Mouse (Mus musculus) heart, adult 11 months (tissue): ENCODE results near the gene Nell2.

Source experiments
- DNase-seq: peaks from one replicate; pipeline ENCODE4 v3.0.0; 2022

Nell2 gene

DNA sequence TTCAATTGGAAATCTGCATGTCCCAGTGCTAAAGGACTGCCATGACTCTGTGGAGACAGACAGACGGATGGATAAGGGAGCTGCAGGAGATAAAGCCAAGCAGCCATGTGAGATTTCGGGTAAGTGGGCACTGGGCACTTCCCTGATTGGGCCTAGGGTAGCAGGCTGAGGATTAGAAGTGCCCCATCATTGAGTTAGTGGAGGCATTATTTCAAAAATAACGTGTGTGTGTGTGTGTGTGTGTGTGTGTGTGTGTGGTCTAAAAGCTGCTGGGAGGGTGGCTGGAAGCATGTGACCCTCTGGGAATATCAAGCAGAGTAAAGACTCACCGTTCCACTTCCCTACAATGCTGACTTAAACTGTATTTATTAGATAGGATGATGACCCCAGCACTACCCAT is 195.1 kb downstream of the Nell2 start:
- DNase-seq = peak; percentile 72

DNA sequence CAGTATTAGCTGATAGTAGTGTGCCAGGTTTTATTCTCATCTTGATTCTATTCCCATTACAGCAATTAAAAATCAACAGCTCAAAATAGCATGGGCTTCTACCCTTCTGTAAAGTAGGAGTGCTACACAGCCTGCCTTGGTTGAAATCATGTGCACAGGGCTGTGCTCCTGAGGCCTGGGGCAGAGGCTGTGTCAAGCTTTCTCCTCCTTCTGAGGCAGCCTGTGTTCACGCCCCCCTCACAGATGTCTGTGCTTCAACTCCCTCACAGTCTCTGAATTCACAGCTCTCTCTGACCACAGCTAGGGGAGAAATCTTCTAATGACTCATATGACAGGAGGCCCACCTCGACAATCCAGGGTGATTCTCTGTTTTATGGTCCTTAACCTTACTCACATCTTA is 197.4 kb downstream of the Nell2 start:
- no peak for DNase-seq

GRCm38 (mm10) chr15:95322744-95323143 is 205.6 kb downstream of the Nell2 start:
- DNase-seq = no peak

DNA sequence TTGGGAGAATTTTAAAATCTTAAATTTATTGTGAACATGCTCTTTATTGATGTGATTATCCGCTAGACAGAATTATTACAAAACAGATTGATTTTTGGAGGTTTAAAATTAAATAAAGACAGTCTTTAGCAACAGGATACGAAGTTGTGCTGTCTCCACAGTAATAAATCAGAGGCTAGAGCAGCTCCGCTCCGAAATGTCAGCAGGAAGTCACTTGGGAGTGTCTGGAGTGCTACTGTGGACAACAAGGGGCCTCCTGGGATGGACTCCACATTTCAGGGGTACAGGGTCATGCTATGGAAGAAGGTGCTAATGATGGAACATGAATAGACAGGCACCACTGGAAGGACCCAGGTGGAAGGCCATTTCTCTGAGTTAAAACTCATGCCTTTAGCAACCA is 211.7 kb downstream of the Nell2 start:
- DNase-seq = peak; percentile 68

GRCm38 (mm10) chr15:95314808-95315145 is 213.6 kb downstream of the Nell2 start:
- peak; percentile 55 for DNase-seq

DNA sequence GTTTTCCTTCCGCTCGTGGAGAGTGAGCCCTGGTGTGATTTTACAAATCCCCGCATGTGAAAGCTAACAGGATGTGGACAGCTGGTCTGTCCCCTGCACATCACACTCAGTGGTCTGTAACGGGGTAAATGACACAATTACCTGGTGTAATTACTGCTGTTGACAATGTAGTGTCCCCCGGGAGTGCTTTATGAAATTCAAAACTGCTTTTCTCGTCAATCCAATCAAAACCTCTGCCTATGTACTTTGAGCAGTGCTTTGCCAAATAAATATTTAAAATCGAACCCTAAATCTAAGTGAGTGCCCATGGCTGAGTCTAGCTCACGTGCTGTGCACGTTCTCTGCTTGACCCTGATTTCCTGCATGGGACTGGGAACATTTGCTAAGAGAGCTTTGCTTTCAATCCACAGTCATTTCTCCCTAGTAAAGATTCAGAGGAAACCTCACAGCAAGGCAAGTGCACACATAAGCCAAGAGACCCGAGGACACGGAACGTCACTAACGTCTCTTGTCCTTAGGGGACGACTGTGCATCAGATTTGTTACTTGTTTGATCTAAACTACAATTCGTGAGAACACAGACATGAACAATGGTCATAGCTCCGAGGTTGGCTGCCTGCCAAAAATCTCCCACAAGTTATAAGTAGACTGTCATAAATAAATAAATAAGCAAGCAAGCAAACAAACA is 214.1 kb downstream of the Nell2 start:
- DNase-seq = peak; percentile 78

DNA sequence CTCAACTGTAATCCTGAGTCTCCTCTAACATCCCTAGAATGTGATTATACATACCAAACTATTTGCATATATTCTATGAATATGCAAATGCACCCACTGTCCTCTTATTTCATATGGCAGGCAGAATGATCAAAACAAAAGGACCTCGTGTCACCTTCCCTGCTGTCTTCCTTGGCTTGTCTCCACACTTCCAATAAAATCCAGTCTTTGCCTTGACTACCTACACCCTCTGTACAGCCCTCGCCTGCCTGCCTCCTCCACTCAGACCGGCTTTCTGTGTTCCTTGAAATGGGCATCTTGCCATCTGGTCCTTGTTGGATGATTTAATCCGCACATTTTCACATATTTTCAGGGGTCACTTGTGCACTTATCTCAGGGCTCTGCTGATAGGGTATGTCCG is 215.1 kb downstream of the Nell2 start:
- peak; percentile 56 for DNase-seq

DNA sequence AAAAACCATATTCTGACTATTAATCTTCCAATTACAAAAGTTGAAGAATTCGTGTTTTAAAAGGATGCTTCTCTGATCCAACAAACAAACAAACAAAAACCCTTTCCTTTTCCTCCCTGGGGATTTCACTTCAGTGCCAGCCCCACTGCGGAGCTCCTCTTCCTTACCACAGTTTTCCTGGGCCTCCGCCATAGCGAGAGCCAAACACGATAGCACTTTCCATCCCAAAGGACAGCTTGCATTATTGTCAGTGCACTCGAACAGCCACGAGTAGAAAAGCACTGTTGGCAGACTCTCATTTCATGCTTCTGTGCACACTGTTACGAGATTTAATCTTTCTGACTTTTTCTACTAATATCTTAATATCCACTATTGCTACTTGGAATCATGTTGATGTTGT is 224.3 kb downstream of the Nell2 start:
- DNase-seq = peak; percentile 71

- DNase-seq = peak; percentile 95
These were observed 231.8 kb downstream of the Nell2 start for GRCm38 (mm10) chr15:95296561-95296960.

DNA sequence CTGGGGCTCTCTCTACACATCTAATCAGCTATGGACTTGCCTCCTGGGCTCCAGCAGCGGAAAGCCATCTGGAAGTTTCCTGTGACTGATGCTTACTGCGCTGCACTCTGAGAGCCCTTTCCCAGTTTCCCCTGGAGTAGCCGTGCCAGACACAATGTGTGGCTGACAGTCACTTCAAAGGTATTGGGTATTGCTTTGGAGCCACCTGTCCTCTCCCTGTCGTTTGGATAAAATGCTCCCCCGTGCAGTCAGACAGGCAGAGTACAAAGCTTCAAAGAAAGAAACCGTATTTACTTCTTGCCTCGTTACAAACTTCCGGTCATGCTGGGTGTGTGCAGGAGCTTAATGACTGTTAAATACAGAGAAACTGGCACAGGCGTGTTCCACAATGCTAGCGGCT is 239.3 kb downstream of the Nell2 start:
- DNase-seq = no peak

- DNase-seq = no peak
These were observed 243.2 kb downstream of the Nell2 start for GRCm38 (mm10) chr15:95285199-95285598.

- peak; percentile 2 for DNase-seq
These were observed 247.4 kb downstream of the Nell2 start for GRCm38 (mm10) chr15:95280986-95281385.

GRCm38 (mm10) chr15:95278001-95278400 is 250.4 kb downstream of the Nell2 start:
- peak; percentile 52 for DNase-seq

DNA sequence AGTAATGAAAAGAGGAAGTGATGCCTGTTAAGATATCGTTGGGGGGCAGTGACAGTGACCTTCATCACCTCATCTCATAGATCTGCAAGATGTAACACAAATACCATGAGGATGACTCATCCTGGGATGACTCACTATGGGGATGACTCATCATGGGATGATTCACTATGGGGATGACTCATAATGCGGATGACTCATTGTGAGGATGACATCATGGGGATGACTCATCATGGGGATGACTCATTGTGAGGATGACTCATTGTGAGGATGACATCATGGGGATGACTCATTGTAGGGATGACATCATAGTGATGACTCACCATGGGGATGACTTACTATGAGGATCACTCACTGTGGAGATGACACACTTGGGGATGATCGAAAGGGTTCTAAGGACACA is 251.8 kb downstream of the Nell2 start:
- DNase-seq = peak; percentile 2

DNA sequence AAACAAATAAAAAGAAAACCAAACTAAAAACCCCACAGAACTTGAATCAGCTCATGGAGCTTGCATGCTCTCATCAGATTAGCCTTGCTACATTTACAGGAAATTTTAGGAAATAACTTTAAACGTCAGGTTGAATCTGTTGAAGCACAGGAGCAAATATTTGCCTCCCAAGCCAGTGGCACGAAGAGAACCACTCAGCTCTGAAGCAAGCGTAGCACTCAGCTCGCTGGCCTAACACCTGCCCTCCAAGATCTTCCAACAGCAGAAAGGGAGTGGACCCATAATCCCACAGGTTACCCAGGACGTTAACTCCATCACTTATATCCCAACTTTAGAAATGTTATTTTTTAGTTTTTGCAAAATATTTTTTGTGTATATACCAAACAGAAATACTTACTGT is 252.8 kb downstream of the Nell2 start:
- DNase-seq = peak; percentile 33

DNA sequence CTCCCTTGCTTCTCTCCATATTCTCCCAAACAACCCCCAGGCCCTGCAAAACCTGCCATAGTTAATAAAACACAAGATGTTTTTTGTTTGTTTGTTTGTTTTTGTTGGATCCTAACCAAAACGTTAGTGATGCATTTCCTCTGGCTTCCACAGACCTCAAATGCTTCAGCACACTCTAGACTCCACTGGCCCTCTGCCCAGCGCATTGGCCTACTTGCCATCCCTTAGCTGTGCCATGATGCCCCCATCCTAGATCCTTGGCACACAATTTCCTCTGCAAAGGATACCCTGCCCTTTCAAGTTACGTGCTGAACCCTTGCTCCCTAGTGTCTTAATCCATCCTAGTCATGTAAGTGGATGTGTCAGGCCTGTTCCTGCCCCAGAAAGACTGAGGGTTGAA is 255.1 kb downstream of the Nell2 start:
- DNase-seq = no peak

- DNase-seq = peak; percentile 24
These were observed 256.2 kb downstream of the Nell2 start for GRCm38 (mm10) chr15:95272167-95272566.

- DNase-seq = peak; percentile 23
These were observed 268.5 kb downstream of the Nell2 start for GRCm38 (mm10) chr15:95259671-95260450.

DNA sequence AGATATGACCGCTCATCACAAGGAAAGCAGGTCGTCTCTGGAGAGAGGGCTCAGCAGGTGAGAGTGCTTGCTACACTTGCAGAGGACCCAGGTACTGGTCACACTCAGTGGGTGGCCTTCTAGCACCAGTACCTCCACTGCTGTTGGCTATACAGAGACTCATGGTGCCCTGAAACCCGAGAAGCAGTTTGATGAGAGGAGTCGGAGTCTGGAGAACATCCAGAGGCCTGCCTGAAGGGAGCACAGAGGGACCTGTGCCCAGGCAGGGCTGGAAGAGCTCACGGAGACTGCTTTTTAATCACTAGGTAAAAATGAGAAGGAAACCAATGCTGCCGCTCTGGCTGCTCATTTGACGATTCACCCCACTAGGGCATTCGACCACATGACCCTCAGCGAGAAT is 271.2 kb downstream of the Nell2 start:
- DNase-seq = peak; percentile 73

DNA sequence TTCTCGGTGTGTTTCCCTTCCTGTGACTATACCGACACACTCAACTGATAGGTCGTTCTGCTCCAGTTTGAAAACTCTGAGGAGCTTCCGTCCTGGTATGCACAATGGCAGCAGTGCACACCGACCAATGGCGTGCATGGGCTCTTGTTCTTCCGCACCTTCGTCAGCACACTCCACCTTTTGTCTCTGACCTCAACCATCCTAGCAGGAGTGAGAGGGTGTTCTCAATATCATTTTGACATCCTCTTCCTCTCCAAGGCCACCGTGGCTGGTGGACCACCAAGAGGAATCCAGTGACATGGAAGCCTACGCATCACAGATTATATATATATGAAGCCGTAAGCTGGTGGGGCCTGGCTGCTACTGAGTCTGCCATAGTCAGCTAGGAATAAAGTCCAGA is 282.8 kb downstream of the Nell2 start:
- peak; percentile 52 for DNase-seq

- peak; percentile 61 for DNase-seq
These were observed 284.5 kb downstream of the Nell2 start for GRCm38 (mm10) chr15:95243876-95244275.

DNA sequence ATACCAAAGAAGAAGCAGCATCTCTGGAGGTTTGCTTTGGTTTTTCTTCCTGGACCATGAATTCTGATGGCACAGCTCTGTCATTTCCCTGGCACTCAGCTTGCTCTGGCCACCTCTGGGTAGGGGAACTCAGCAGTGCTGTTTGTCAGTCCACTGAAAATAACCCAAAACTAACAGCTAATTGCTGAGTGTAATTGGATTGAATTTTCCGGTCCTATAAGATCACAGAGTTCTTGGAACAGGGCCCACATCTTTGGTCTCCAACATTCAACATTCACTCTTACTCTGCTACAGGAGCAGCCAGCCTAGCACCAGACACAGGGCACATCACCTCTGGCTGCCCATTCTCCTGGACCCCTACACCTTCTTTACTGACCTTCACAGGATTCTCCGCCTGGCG is 287.2 kb downstream of the Nell2 start:
- DNase-seq = peak; percentile 42

GRCm38 (mm10) chr15:95237021-95237420 is 291.3 kb downstream of the Nell2 start:
- peak; percentile 74 for DNase-seq

- peak; percentile 31 for DNase-seq
These were observed 291.9 kb downstream of the Nell2 start for GRCm38 (mm10) chr15:95236509-95236908.

GRCm38 (mm10) chr15:95231171-95231570 is 297.2 kb downstream of the Nell2 start:
- peak; percentile 69 for DNase-seq
